Mouse (Mus musculus) activated CD4-positive, CD25-positive, alpha-beta regulatory T cell, adult 4 months (primary cell): ENCODE results near the gene Prickle3. TPM values are rescaled to one million over a fixed set of nuclear protein-coding genes. Genes with fewer than 3 reads are reported as not detected.

Source experiments
- ATAC-seq: one replicate; pipeline ENCODE4 v1.8.0; 2017
- polyA plus RNA-seq, 2 experiments: library from polyadenylated mRNA; unstranded; fragments of 100-300 nt; shearing (Covaris generic); gene quantifications; one replicate each; pipeline ENCODE4 v1.2.1; 2017

The Prickle3 gene
- 1 to 10 TPM; 6.3 TPM for polyA plus RNA-seq

DNA sequence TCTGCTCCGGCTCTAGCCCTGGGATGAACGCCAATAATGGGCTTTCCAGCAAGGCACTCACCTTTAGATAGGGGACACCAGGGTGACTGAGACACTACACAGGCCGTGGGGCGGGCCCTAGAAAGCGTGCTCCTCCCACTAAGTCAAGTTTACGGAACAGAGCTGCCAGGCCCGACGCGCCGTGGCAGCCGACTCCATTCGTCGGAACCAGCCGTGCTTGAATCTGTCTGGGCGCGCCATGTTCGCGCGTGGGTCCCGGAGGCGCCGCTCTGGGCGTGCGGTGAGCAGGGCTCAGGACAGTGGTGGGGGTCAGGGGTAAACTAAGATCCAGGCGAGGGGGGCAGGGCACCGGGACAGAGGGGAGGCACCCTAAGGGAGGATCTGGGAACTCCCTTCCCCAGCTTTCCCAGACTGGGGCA is at the start of gene Prickle3:
Gene Prickle3 (plus strand): TSS at position 40 of the 419 bp plus-strand sequence.
- peak; percentile 94 for ATAC-seq

DNA sequence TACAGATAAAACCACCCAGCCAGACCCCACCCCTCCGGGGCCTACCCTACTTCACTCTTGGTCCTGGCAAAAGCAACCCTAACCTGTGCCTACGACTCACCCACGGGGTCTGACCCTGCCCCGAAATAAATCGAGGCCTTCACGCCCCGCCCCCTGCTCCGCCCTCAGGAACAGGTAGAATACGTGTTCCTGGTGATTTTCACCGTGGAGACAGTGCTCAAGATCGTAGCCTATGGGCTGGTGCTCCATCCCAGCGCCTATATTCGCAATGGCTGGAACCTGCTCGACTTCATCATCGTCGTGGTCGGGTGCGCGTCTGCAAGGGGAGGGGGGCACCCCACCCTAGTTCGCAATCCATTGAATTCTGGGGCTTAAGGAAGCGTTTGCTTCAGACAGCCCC is 47.0 kb upstream of the Prickle3 start:
- ATAC-seq = no peak

DNA sequence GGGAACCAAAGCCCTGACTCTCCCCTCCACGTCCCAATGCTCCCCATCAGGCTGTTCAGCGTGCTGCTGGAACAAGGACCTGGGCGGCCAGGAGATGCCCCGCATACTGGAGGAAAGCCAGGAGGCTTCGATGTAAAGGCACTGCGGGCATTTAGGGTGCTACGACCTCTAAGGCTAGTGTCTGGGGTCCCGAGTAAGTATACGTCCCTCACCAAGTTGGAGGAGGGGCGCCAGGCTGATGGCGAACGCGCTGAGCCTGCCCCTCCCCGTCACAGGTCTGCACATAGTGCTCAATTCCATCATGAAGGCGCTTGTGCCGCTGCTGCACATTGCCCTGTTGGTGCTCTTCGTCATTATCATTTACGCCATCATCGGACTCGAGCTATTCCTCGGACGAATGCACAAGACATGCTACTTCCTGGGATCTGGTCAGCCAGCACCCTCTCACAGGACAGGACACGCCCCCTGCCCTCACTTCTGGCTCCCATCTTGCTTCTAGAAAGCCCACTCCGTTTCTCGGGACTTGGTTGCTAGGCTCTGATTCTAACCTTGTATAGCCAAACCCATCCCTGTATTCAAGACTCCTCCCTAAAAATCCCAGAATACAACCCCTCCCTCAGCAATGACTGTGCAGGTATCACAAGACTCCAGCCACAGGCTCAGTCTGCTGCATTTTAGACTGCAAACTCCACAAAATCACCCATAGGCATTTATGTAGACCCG is 46.4 kb upstream of the Prickle3 start:
- ATAC-seq = no peak

DNA sequence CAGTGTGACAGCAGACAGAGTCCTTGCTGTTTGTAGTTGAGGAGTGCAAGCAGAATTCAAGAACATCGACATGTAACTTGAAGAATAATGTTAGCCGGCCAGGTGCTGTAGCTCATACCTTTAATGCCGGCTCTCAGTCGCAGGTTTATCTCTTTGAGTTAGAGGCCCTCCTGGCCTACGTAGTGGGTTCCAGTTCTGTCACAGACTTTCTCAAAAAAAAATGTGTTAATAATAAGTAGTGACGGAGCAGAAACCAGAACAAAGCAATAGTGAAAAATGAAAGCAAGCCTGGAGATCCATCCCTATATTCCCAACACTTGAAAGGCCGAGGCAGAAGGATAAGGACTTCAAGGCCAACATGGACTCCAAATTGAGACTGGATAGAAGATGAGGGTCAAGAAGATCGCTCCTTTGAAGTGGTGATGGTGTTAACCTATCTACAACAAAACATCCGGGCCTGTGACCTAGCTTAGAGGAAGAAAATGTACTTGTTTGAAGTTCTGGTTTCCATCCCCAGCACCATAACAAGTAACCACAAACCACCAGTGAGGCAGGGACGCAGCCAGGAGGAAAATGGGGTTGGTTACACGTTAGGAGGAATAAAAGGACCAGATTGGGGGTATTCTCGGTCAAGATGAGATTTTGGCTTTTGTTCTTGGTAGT is 39.0 kb upstream of the Prickle3 start:
- peak; percentile 84 for ATAC-seq

DNA sequence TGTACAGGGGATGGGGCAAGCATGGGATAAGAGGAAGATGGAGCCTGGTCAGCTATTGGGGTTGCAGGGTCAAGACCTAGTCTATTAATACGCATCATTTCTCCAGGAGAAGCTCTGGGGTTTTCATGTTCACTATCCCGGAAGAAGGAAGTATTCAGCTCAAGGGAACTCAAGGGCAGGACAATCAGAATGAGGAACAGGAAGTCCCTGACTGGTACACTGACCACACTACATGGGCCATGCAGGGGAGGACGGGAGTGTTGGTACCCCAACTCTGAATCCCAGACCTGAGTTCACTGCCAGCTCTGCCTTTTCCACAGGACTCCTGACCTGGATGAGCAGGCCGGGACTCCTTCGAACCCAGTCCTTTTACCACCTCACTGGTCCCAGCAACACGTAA is 24.5 kb upstream of the Prickle3 start:
- no peak for ATAC-seq

DNA sequence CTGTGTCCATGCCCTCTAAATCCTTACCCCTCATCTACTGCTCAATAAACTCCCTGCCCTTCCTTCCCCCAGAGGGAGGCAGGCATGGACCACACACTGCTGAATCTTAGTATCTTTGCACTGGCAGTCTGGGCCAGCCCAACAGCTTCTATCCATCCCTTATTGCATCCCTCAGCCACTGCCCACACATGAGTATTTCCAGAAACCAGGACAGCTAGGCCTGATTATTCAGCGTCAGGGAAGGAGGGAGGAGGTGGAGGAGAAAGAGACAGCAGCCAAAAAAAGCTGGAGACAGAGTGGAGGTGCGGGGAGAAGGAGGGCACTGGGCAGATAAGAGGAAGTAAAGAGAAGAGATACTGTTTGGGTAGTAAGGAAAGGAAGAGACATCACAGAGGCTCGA is 22.0 kb upstream of the Prickle3 start:
- no peak for ATAC-seq

DNA sequence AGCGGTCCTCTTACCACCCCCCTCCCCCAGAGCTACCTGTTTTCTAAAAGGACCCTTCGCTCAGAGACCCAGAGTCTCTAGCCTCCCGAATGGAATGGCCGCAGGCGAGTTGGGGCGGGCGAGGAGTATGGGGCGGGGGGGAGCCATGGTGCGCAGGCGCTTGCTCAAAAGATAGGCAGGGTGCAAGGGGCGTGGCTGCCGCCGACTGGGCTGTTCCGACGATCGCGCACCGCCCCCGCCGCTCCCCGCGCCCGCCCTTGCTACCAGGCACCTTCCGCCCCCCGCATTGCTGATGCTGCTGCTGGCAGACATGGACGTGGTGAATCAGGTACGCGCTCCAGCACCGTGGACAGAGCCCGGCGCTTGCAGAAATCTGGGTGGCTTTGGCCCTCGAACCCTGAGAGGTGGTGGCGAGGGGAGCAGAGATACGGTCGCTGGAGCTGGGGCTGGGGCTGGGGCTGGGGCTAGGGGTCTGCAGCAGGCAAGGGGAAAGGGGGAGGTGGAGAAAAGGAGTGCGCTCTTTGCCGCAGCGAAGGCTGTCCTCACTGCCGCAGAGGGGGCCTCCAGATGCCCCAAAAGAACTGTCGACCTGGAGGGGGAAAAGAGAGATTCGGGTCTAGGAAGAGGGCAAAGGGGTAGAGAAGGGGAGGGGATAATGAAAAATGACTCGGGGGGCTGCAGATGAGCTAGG is 18.5 kb upstream of the Prickle3 start, which contains the start of gene Syp:
Gene Syp (plus strand): TSS at position 71 of the 691 bp plus-strand sequence.
- peak; percentile 84 for ATAC-seq

DNA sequence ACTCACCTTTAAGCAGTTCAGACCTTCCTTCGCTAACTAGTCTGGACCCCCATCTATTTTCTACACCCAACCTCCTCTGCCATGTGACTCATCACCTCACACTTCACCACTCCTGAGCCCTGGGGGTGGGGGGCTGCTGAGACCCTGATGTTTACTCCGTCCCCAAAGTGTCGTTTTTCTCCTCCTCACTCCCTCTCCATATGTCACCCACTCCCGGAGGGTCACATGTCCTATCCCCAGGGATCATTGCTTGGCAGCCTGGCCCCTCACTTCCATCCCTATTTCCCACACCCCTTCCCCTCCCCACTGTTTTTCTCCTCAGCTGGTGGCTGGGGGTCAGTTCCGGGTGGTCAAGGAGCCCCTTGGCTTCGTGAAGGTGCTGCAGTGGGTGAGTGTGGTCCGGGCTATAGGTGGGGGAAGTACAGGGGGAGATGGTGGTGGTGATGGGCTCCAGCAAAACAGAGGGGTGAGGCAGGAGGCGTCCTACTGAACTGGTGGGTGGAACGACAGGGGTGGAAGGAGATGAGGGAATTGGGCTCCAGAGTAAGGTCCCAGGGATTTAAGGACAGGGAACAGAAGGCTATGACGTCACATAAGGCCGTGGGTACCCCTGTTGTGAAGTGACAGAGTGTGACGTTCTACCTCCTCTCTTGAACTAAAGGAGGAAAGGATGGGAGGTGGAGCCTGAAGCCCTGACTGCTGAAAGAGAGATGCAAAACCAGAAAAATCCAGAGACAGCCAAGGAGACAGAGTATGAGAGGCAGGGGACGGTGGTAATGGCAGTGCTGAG is 17.3 kb upstream of the Prickle3 start:
- no peak for ATAC-seq

DNA sequence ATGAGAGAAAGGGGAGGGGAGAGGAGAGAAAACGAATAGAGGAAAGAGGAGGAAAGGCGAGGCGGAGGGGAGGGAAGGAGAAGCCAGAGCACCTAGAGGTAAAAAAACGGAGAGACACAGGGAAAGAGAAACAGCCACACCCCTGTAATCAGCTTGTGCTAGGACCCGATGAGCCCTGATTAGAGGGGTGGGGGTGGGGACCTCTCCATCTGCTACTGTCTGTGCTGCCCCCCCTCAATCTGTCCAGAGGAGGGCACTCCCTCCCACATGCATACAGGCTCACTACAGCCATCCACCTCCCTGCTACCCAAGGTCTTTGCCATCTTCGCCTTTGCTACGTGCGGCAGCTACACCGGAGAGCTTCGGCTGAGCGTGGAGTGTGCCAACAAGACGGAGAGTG is 16.3 kb upstream of the Prickle3 start:
- ATAC-seq = no peak

DNA sequence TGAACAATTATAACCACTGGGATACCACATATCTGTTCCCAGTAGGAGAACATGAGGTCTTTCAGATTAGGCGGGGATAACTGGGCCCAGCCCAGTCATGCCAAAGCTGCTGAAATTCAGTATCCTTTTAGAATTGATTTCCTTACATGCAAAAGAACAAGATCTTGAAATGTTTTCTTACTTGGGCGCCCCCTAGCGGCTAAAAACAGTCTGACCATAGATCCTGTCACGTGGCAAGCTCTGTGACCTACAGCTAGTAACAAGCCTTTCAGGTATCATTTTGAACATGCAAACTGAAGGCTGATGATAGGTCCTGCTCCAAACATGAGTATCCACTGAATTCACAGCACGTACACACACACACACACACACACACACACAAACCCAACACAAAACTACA is 11.7 kb upstream of the Prickle3 start:
- ATAC-seq = no peak

DNA sequence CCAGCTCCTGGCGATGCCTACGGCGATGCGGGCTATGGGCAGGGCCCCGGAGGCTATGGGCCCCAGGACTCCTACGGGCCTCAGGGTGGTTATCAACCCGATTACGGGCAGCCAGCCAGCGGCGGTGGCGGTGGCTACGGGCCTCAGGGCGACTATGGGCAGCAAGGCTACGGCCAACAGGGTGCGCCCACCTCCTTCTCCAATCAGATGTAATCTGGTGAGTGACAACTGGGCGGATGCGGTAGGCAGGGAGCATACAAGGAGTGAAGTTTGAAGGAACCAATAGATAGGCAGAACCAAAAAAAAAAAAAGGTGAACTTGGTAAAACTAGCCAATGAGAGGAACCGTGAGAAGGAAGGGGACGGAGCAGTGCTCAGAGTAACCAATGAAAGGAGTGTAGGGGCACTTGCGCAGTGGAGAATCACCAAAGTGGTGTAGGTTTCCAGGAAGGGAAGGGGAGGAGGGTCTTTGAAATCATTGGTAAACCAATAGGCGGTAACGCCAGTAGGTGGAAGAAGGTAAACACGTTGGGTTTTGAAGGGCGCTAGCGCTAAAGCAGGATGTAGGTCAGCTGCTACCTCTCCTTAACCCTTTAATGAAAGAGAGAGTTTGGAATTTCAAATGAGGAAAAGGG is 8.3 kb upstream of the Prickle3 start:
- peak; percentile 85 for ATAC-seq

DNA sequence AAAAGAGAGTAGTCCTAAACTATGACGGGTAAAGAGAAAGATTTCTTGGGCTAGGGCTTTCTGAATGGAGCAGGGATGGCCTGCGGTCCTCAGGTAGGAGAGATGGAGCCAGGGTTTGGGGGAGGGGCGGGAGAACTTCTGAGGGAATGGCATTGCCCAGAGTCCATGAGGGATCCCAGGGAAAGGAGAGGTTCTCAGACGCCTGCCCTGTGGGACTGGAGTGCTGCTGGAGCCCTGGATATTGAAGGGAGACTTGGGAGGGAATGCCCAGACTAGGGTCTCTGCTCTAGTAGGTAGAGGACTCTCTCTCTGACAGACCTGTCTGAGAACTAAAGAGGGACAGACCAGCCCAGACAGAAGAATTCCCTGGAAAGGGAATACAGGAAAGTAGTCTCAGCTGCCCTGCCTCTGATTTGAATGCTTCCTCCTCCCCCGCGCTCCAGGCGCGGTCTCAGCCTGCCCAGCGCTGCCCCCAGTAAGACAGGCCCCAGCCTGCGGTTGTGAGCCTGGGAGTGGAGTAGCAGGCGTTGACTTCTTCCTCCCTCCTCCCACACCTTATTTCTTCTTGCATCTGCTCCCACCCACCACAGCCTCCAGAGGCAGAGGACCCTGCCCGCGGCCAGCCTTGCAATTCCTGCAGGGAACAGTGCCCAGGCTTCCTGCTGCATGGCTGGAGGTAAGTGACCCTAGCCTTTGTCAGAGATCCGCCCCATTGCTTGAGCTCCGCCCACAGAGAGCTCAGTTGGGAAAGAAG is 1.1 kb downstream of the Prickle3 start:
- no peak for ATAC-seq

DNA sequence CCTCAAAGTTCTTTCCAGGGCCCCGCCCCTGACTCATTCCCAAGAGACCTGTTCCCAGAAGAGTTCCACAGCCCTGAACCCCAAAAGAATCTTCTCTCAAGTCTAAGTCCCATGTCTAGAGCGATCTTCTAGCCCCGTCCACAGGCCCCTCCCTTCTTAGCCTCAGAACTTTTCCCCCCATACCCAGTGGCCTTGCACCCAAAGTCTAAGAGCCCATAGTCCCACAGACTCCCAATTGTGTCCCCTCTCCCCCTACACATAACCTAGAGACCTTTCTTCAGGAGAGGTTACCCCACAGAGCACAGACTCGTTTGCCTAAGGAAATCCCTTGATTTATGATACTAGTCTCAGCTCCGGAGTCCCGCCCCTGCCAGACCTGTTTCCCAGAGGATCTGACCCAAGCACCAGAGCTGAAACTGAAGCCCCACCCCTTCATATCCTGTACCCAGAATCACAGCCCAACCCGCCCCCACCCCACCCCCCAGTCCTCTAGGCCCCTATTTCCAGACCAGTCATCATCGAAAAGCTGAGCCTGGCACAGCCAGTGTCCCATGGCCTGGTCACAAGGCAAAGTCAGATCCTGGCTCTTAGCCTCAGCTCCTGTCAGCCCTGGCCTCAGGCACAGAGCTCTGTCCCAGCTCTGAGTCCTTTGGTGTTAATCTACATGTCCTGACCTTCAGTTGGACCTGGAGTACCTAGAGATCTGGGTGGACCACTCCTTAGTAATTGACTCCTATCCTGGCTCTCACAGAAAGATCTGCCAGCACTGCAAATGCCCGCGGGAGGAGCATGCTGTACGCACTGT is 1.9 kb downstream of the Prickle3 start:
- ATAC-seq = no peak

DNA sequence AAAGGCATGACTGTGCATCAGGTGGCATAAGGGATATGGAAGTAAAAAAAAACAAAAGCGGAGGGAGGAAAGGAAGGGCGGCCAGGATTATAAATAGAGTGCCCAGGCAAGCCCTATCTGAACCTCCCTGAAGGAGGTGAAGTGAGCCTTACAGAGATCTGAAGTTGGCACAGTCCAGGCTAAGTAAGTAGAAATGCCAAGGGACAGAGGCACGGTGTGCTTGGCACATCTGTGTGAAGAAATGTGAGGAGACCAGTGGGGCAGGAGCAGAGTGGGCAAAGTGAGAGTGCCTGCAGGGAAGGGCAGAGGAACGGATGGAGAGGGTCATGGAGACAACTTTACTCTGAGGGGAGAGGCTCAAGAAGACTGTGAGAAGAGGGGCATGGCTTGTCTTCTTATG is 4.0 kb downstream of the Prickle3 start:
- ATAC-seq = no peak

DNA sequence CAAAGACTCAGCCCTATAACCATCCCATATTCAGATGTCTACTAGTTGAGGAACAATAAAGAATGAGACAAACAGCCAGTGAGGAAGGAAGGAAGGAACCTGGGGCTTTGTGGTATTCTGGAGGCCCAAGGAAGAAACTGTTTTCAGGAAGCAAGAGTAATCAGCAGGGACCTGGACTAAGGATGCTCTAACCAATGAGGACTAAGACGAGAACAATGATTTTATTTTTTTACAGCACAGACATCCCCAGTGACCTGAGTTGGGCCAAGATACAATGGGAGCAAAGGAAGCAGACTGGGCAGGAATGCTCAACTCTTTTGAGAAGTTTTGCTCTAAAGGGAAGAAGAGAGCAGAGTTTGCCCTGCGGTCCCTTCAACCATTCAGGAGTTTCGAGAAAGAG is 5.9 kb downstream of the Prickle3 start:
- no peak for ATAC-seq

DNA sequence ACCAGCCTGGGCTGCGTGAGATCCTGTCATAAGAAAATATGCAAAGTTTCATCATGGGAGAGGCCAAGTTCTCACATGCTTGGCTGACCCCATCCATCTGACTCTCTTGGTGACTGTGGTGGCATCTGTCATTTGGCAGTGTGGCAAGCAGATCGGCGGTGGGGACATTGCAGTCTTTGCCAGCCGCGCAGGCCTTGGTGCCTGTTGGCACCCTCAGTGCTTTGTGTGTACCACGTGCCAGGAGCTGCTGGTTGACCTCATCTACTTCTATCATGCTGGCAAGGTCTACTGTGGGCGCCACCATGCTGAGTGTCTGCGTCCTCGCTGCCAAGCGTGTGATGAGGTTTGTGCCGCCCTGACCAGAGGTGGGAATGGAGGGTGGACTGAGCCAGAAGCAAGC is 7.7 kb downstream of the Prickle3 start:
- no peak for ATAC-seq

DNA sequence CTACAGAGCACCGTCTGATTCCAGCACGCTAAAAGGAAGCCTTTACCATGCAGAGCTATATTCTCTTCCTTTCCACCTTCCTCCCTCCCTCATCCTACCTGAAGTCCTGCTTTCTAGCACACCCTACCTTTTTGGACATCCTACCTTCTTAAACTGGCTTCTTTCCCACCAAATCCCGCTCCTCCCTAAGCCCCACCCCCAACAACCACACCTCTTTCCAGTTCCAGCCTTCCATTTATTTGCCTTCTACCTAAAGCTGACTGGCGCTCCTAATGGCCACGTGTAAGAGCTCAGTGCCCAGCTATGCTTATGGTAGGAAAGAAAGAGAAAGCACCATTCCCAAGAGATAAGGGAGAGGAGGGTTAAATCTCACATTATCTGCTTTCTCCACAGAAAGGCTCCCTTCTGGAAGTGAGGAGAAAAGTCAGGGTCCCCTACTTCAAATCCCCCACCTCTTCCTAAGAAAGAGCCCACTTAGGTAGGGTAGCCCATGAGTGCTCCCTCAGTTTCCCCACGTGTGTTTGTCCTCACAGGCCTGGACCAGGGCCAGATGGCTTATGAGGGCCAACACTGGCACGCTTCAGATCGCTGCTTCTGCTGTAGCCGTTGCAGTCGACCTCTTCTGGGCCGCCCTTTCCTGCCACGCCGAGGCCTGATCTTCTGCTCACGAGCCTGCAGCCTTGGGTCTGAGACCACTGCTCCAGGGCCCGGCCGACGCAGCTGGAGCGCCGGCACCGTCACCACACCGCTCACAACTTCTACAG is 8.9 kb downstream of the Prickle3 start:
- no peak for ATAC-seq

DNA sequence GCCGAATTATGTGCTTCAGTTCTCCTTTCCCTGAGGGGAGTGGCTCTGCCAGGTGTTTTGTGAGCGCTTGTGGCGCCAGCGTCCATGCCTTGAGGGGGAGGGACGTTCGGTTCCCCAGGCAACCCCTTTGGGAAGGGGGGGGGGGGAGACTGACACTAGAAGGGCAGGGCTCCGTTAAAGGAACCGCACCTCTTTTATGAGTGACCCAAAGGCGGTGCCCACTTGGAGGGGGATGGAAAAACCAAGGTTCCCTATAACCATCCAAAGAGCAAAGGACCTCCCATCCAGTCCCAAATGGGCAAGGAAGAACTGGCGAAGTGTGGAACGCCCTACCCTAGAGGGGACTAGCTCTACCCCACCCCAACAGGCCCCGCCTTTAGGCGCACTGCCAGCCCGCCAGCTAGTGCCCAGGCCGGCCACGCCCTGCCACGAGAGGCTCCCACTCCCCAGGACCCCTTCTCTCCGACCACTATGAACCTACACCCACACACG is 13.4 kb downstream of the Prickle3 start:
- ATAC-seq = peak; percentile 44

DNA sequence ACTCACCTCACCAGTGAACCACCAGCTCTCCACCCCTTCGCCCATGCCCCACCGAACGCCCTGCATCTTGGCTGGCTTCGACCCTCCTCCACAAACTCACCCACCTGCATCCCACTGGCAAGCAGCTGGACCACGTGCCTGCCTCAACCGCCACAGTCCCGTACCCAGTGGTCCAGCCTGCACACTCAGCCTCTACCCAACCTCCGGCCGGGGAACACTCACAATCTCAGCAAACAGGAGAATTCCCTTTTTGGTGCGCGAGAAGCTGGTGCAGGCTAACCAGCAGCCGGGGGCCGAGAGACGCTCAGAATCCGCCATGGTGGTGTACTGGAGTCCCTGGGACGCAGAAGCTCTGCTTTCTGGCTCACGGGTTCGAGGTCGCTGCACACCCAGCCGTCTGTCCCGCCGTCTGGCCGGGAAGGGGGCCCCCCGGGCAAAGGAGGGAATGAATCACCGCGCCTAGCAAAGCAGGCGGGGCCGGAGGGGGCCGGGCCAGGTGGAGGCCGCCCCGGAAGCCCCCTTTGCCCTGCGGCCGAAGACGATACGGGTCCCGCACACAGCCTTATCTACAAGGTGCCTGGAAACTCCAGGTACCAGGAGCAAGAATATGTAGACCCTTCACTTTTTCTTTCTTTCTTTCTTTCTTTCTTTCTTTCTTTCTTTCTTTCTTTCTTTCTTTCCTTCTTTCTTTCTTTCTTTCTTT is 14.0 kb downstream of the Prickle3 start, which contains the start of gene Plp2:
Gene Plp2 (minus strand): TSS at position 470 of the 703 bp plus-strand sequence.
- peak; percentile 19 for ATAC-seq
